Mouse (Mus musculus): ENCODE results near the gene Tmem40.

GRCm38 (mm10) chr6:115807464-115808195 is 45.4 kb upstream of the Tmem40 start:
- TF ChIP-seq KAT2A (conservative IDR thresholded peaks at IDR 0.05; ENCODE audit: low read depth, low read length): no peak
- no peak for TF ChIP-seq CTCF (IDR thresholded peaks at IDR 0.05 in 2 of 3, conservative IDR thresholded peaks at IDR 0.05 in 1 of 3; ENCODE audit: control insufficient read depth in 1 of 3, insufficient read depth in 1 of 3, low read depth in 2 of 3, low read length in 3 of 3, poor library complexity in 1 of 3, severe bottlenecking in 1 of 3)
- no peak for TF ChIP-seq ELF1 (IDR thresholded peaks at IDR 0.05; ENCODE audit: low read depth, low read length)
- no peak for TF ChIP-seq BHLHE40 (IDR thresholded peaks at IDR 0.05; ENCODE audit: borderline replicate concordance, low read depth, low read length)
- no peak for TF ChIP-seq GATA1 (IDR thresholded peaks at IDR 0.05; ENCODE audit: low read depth, low read length)
- no peak for TF ChIP-seq POLR2A (IDR thresholded peaks at IDR 0.05; ENCODE audit: control insufficient read depth in 1 of 2, insufficient read depth in 1 of 2, low read depth in 1 of 2, low read length in 2 of 2, poor library complexity in 1 of 2)
- TF ChIP-seq POLR2AphosphoS2 (IDR thresholded peaks at IDR 0.05; ENCODE audit: low read length): no peak
- TF ChIP-seq MAFK (IDR thresholded peaks at IDR 0.05; ENCODE audit: borderline replicate concordance, low read depth, low read length): no peak
- no peak for TF ChIP-seq CHD2 (IDR thresholded peaks at IDR 0.05; ENCODE audit: low read length)
